Mouse (Mus musculus) heart, postnatal 0 days (tissue): ENCODE results near the gene Hyls1. TPM values are rescaled to one million over a fixed set of nuclear protein-coding genes. Genes with fewer than 3 reads are reported as not detected.

Source experiments
- ATAC-seq: fragments of 200-750 bp; cut with Nextera tagmentation; 2 replicates; pipeline ENCODE4 v1.8.0; 2017; ENCODE audit warnings: low read depth, moderate number of reproducible peaks, moderate library complexity; ENCODE audit not compliant: insufficient read depth
- DNase-seq: peaks from one replicate; pipeline ENCODE4 v3.0.0-alpha.2; 2016; ENCODE audit warnings: low spot score
- H3K27ac ChIP-seq: fragments of 300-500 bp; sonication (generic); 2 replicates; pipeline ENCODE4 v1.5.1; 2014; ENCODE audit warnings: low read depth, mild to moderate bottlenecking
- H3K27me3 ChIP-seq: fragments of 300-500 bp; sonication (generic); 2 replicates; pipeline ENCODE4 v1.6.1; 2014; ENCODE audit warnings: low read length, mixed read lengths; ENCODE audit not compliant: control insufficient read depth, insufficient read depth
- H3K36me3 ChIP-seq: fragments of 300-500 bp; sonication (generic); replicated peaks from 2 replicates; pipeline ENCODE4 v1.6.1; 2014; ENCODE audit warnings: low read length, mixed read lengths; ENCODE audit not compliant: control insufficient read depth, insufficient read depth
- H3K4me1 ChIP-seq: fragments of 300-500 bp; sonication (generic); 2 replicates; pipeline ENCODE4 v1.6.1; 2014; ENCODE audit warnings: antibody characterized with exemption; ENCODE audit not compliant: control insufficient read depth, insufficient read depth
- H3K4me2 ChIP-seq: fragments of 300-500 bp; sonication (generic); 2 replicates; pipeline ENCODE4 v1.6.1; 2014; ENCODE audit warnings: low read depth, mild to moderate bottlenecking, low read length, moderate library complexity
- H3K4me3 ChIP-seq: fragments of 300-500 bp; sonication (generic); 2 replicates; pipeline ENCODE4 v1.5.1; 2014; ENCODE audit warnings: low read depth, low read length
- H3K9ac ChIP-seq: fragments of 300-500 bp; sonication (generic); replicated peaks from 2 replicates; pipeline ENCODE4 v1.6.1; 2014; ENCODE audit warnings: low read depth, low read length, mixed read lengths
- H3K9me3 ChIP-seq: fragments of 300-500 bp; sonication (generic); replicated peaks from 2 replicates; pipeline ENCODE4 v1.6.1; 2016; ENCODE audit warnings: low read length; ENCODE audit not compliant: control insufficient read depth
- CTCF ChIP-seq: IDR thresholded peaks from 2 replicates; pipeline ENCODE4 v1.5.1; 2016; ENCODE audit warnings: antibody characterized with exemption, control low read depth, low read depth
- EP300 ChIP-seq: IDR thresholded peaks from 2 replicates; pipeline ENCODE4 v1.6.1; 2016; ENCODE audit warnings: antibody characterized with exemption, low read depth
- WGBS: fragments of 180-500 bp; shearing (Covaris S2); extraction: QIAGEN DNeasy Blood & Tissue Kit; methylation state at CpG from one replicate; pipeline ENCODE4 v1.1.7; 2014; 5-methylcytosine and 5-hydroxymethylcytosine counted together
- polyA plus RNA-seq: library from polyadenylated mRNA; unstranded; fragments of >200 nt; fragmentation: Nextera tagmentation; extraction: Ambion mirVana; gene quantifications from 2 replicates; pipeline ENCODE4 v1.2.1, GENCODE M21; 2015
- total RNA-seq: library from RNA; depleted of rRNA; stranded (reverse); fragments of >200 nt; gene quantifications from 2 replicates; pipeline ENCODE4 v1.2.3, GENCODE M21; 2014; ENCODE audit warnings: low replicate concordance; rRNA removed

Gene Hyls1
- total and polyA plus RNA-seq, 2 experiments from 2014 or later: 2.9 to 7.2 TPM

DNA sequence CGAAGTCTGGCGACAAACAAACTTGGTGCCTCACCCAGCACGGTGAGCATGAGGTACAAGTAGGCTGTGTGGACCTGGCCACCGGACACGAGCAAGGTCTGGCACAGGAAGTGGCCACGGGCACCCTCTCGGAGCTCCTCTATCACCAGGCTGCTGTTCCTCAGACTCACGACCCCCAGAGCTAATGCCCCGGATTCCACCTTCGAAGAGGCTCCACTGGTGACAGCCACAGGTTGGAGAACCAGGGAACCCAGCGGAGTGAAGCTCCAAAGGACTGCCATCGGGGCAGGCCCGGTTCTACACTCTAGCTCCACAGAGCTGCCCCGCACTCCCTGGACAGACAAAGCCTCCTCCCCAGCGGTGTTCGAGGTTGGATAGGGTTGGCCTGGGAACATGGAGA is 53.5 kb downstream of the Hyls1 start:
- DNase-seq: no peak
- no peaks in the 10 kb centered on the region for H3K36me3 ChIP-seq
- H3K4me3 ChIP-seq: no peak overlapping the region
- 86% methylated on average over 16 of the region's 16 CpGs for WGBS
- H3K27me3 ChIP-seq: no peaks in the 10 kb centered on the region
- no peaks in the 10 kb centered on the region for H3K9me3 ChIP-seq
- H3K4me1 ChIP-seq: no peaks in the 10 kb centered on the region
- H3K9ac ChIP-seq: no peak overlapping the region
- H3K27ac ChIP-seq: no peak overlapping the region
- no peak overlapping the region for H3K4me2 ChIP-seq
- no peak for TF ChIP-seq CTCF
- no peak for TF ChIP-seq EP300
- no peak for ATAC-seq

DNA sequence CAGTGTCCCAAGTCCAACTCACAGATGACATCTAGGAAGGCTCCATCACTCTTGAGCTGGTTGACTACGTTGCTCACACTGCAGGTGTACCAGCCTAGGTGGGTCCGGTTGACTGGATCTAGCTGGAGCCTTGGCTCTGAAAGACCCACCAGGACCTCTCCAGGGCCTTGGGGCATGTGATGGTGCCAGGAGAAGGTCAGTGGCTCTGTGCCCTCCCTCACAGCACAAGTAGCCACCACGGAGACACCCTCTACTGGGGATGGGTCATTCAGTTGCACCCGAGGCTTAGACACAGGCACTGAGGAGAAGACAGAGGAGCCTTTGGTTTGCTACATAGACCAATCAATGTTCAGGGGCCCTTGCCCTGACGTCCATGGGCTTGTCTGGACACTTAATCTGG is 54.0 kb downstream of the Hyls1 start:
- Histone ChIP-seq H3K27ac (no peak overlapping the region), H3K27me3 (no peaks in the 10 kb centered on the region), H3K9ac (no peak overlapping the region), H3K9me3 (no peaks in the 10 kb centered on the region), H3K36me3 (no peaks in the 10 kb centered on the region), H3K4me3 (no peak overlapping the region), H3K4me2 (no peak overlapping the region), H3K4me1 (no peaks in the 10 kb centered on the region)
- DNase-seq (no peak), ATAC-seq (no peak)
- no peak for TF ChIP-seq EP300
- no peak for TF ChIP-seq CTCF
- 69% methylated on average over 5 of the region's 5 CpGs for WGBS

DNA sequence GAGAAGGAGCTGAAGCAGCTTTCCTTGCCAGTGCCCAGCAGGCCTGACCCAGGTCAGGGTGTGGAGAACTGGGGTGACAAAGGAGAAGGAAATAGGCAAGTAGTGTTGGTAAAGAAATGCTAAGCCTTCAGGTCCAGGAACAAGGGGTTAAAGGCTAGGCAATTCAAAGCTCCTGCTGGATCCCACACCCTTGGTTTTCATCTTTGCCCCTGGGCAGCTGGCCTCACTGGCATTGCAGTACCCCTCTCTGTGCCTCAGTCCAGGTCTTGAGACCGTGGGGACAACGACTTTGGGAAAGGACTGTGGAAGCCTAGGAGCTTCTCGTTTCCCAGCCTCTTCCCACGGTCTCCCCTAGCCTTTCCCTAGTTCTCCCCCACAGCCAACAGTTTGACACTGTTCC is 56.3 kb downstream of the Hyls1 start:
- ATAC-seq: no peak
- H3K9ac ChIP-seq: no peak overlapping the region
- no peaks in the 10 kb centered on the region for H3K9me3 ChIP-seq
- H3K4me1 ChIP-seq: peaks cover 2% of the 10 kb centered on the region; the same call in 1 of the 2 replicates
- no peak overlapping the region for H3K27ac ChIP-seq
- no peak overlapping the region for H3K4me3 ChIP-seq
- no peak overlapping the region for H3K4me2 ChIP-seq
- WGBS: 78% methylated on average over 4 of the region's 4 CpGs
- no peak for TF ChIP-seq EP300
- no peak for TF ChIP-seq CTCF
- DNase-seq: no peak
- no peaks in the 10 kb centered on the region for H3K27me3 ChIP-seq
- no peaks in the 10 kb centered on the region for H3K36me3 ChIP-seq

Other genes starting within 250 kb of the Hyls1 start
- 36.4 and 41.7 TPM in 2 replicates for gene Cdon, start 149.3 kb downstream of the Hyls1 start, total RNA-seq
- 2.2 and 2.3 TPM in 2 replicates for gene Cdon, start 149.3 kb downstream of the Hyls1 start, polyA plus RNA-seq
- gene Gm1113, start 52.1 kb downstream of the Hyls1 start, total RNA-seq: not detected in 2 replicates
- gene Gm1113, start 52.1 kb downstream of the Hyls1 start, polyA plus RNA-seq: not detected in 2 replicates
- 0.27 TPM in 1 of 2 replicates, not detected in the other for gene Ddx25, start 11.9 kb downstream of the Hyls1 start, total RNA-seq
- 0.14 and 0.18 TPM in 2 replicates for gene Ddx25, start 11.9 kb downstream of the Hyls1 start, polyA plus RNA-seq
- gene Pus3, start 11.8 kb downstream of the Hyls1 start, total RNA-seq: 7.9 and 8.6 TPM in 2 replicates
- 8.4 and 9.2 TPM in 2 replicates for gene Pus3, start 11.8 kb downstream of the Hyls1 start, polyA plus RNA-seq
- gene Pate2, start 114 bp downstream of the Hyls1 start, total RNA-seq: not detected in 2 replicates
- gene Pate2, start 114 bp downstream of the Hyls1 start, polyA plus RNA-seq: 0.10 and 0.30 TPM in 2 replicates
- gene Pate4, start 41.5 kb upstream of the Hyls1 start, total RNA-seq: not detected in 2 replicates
- not detected in 2 replicates for gene Pate4, start 41.5 kb upstream of the Hyls1 start, polyA plus RNA-seq
- gene Pate3, start 77.8 kb upstream of the Hyls1 start, total RNA-seq: not detected in 2 replicates
- gene Pate3, start 77.8 kb upstream of the Hyls1 start, polyA plus RNA-seq: not detected in 2 replicates
- not detected in 2 replicates for gene Pate1, start 117.0 kb upstream of the Hyls1 start, total RNA-seq
- not detected in 2 replicates for gene Pate1, start 117.0 kb upstream of the Hyls1 start, polyA plus RNA-seq
- gene Gm17677, start 170.7 kb upstream of the Hyls1 start, total RNA-seq: not detected in 2 replicates
- not detected in 2 replicates for gene Gm17677, start 170.7 kb upstream of the Hyls1 start, polyA plus RNA-seq
- gene Gm17727, start 207.7 kb upstream of the Hyls1 start, total RNA-seq: not detected in 2 replicates
- gene Gm17727, start 207.7 kb upstream of the Hyls1 start, polyA plus RNA-seq: not detected in 2 replicates
- not detected in 2 replicates for gene Gm27235, start 219.7 kb upstream of the Hyls1 start, total RNA-seq
- gene Gm27235, start 219.7 kb upstream of the Hyls1 start, polyA plus RNA-seq: not detected in 2 replicates
- gene D730048I06Rik, start 219.7 kb upstream of the Hyls1 start, total RNA-seq: not detected in 2 replicates
- not detected in 2 replicates for gene D730048I06Rik, start 219.7 kb upstream of the Hyls1 start, polyA plus RNA-seq